Mouse (Mus musculus) limb, embryonic 13.5 days (tissue): ENCODE results near the gene Bcl7b. TPM values are rescaled to one million over a fixed set of nuclear protein-coding genes. Genes with fewer than 3 reads are reported as not detected.

ENCODE experiments used
- ATAC-seq: fragments of 200-750 bp; cut with Nextera tagmentation; 2 replicates; pipeline ENCODE4 v1.8.0; 2017; ENCODE audit warnings: low read depth, moderate number of reproducible peaks, moderate TSS enrichment; ENCODE audit not compliant: low FRiP score
- H3K27ac ChIP-seq: fragments of 300-500 bp; sonication (generic); 2 replicates; pipeline ENCODE4 v1.5.1; 2015; ENCODE audit warnings: inconsistent platforms, mild to moderate bottlenecking, moderate library complexity
- H3K27me3 ChIP-seq: fragments of 300-500 bp; sonication (generic); 2 replicates; pipeline ENCODE4 v1.6.1; 2015; ENCODE audit warnings: mild to moderate bottlenecking, inconsistent platforms
- H3K36me3 ChIP-seq: fragments of 300-500 bp; sonication (generic); 2 replicates; pipeline ENCODE4 v1.6.1; 2015; ENCODE audit warnings: inconsistent platforms, mild to moderate bottlenecking, moderate library complexity
- H3K4me1 ChIP-seq: fragments of 300-500 bp; sonication (generic); 2 replicates; pipeline ENCODE4 v1.6.1; 2015; ENCODE audit warnings: inconsistent platforms
- H3K4me2 ChIP-seq: fragments of 300-500 bp; sonication (generic); replicated peaks from 2 replicates; pipeline ENCODE4 v1.6.1; 2015; ENCODE audit warnings: inconsistent platforms, mild to moderate bottlenecking, moderate library complexity
- H3K4me3 ChIP-seq: fragments of 300-500 bp; sonication (generic); 2 replicates; pipeline ENCODE4 v1.5.1; 2015; ENCODE audit warnings: moderate library complexity, mild to moderate bottlenecking, inconsistent platforms
- H3K9ac ChIP-seq: fragments of 300-500 bp; sonication (generic); 2 replicates; pipeline ENCODE4 v1.6.1; 2015; ENCODE audit warnings: mild to moderate bottlenecking, inconsistent platforms
- H3K9me3 ChIP-seq: fragments of 300-500 bp; sonication (generic); 2 replicates; pipeline ENCODE4 v1.6.1; 2016; ENCODE audit warnings: inconsistent platforms
- WGBS: fragments of 180-500 bp; shearing (Covaris S2); methylation state at CpG from one replicate; pipeline ENCODE4 v1.1.7; 2015; 5-methylcytosine and 5-hydroxymethylcytosine counted together
- polyA plus RNA-seq: library from polyadenylated mRNA; unstranded; fragments of >200 nt; fragmentation: Nextera tagmentation; extraction: Ambion mirVana; gene quantifications from 2 replicates; pipeline ENCODE4 v1.2.1, GENCODE M21; 2015

The Bcl7b gene
- polyA plus RNA-seq, 1 experiment from 2014 or later = 47.3 TPM

- Histone ChIP-seq H3K4me2 (peak within 1 kb of the TSS; percentile 78), H3K9me3 (no peaks in the 10 kb centered on the region), H3K9ac (peak within 1 kb of the TSS; percentile 98), H3K4me3 (peak within 1 kb of the TSS; percentile 99), H3K27ac (peak within 1 kb of the TSS; percentile 97), H3K36me3 (peaks cover 24% of the 10 kb centered on the region), H3K4me1 (peaks cover 33% of the 10 kb centered on the region), H3K27me3 (no peaks in the 10 kb centered on the region)
- WGBS = under 1% methylated on average over 57 of the region's 57 CpGs
- ATAC-seq = peak; percentile 98
These were observed 18.7 kb downstream of the Bcl7b start, which contains the start of gene Baz1b for GRCm38 (mm10) chr5:135186621-135187348. Gene Baz1b (plus strand): TSS chr5:135187264.

GRCm38 (mm10) chr5:135187349-135188213, 19.5 kb downstream of the Bcl7b start:
- no peaks in the 10 kb centered on the region for H3K9me3 ChIP-seq
- H3K4me3 ChIP-seq = peak overlapping the region; percentile 99
- no peaks in the 10 kb centered on the region for H3K27me3 ChIP-seq
- H3K4me1 ChIP-seq = peaks cover 40% of the 10 kb centered on the region
- peak overlapping the region; percentile 98 for H3K9ac ChIP-seq
- peaks cover 16% of the 10 kb centered on the region for H3K36me3 ChIP-seq
- ATAC-seq = peak; percentile 46; the same call in 1 of the 2 replicates
- WGBS = under 1% methylated on average over 86 of the region's 102 CpGs
- peak overlapping the region; percentile 97 for H3K27ac ChIP-seq
- peak overlapping the region; percentile 78 for H3K4me2 ChIP-seq

GRCm38 (mm10) chr5:135188214-135188554, 20.1 kb downstream of the Bcl7b start:
- Histone ChIP-seq H3K9me3 (no peaks in the 10 kb centered on the region), H3K4me1 (peaks cover 43% of the 10 kb centered on the region), H3K4me2 (peak overlapping the region; percentile 78), H3K4me3 (peak overlapping the region; percentile 99), H3K27ac (peak overlapping the region; percentile 97), H3K36me3 (peaks cover 12% of the 10 kb centered on the region), H3K9ac (peak overlapping the region; percentile 98), H3K27me3 (no peaks in the 10 kb centered on the region)
- WGBS = under 1% methylated on average over 8 of the region's 8 CpGs
- ATAC-seq = no peak

- H3K4me2 ChIP-seq = peak overlapping the region; percentile 78
- peaks cover 22% of the 10 kb centered on the region for H3K36me3 ChIP-seq
- no peak for ATAC-seq
- H3K4me3 ChIP-seq = peak overlapping the region; percentile 99
- H3K27ac ChIP-seq = no peak overlapping the region
- peaks cover 43% of the 10 kb centered on the region for H3K4me1 ChIP-seq
- peak overlapping the region; percentile 98 for H3K9ac ChIP-seq
- H3K9me3 ChIP-seq = no peaks in the 10 kb centered on the region
- whole genome bisulfite sequencing = 66% methylated on average over 2 of the region's 2 CpGs
- no peaks in the 10 kb centered on the region for H3K27me3 ChIP-seq
These were observed 21.4 kb downstream of the Bcl7b start for GRCm38 (mm10) chr5:135189281-135190022.

GRCm38 (mm10) chr5:135191620-135192019, 23.5 kb downstream of the Bcl7b start:
- Histone ChIP-seq H3K4me1 (peaks cover 38% of the 10 kb centered on the region), H3K4me2 (no peak overlapping the region), H3K36me3 (peaks cover 37% of the 10 kb centered on the region), H3K4me3 (no peak overlapping the region), H3K9me3 (no peaks in the 10 kb centered on the region), H3K27me3 (no peaks in the 10 kb centered on the region), H3K27ac (no peak overlapping the region), H3K9ac (no peak overlapping the region)
- no peak for ATAC-seq
- 40% methylated on average over 2 of the region's 2 CpGs for WGBS

- H3K36me3 ChIP-seq = peaks cover 37% of the 10 kb centered on the region
- no peak for ATAC-seq
- no peak overlapping the region for H3K9ac ChIP-seq
- no peak overlapping the region for H3K27ac ChIP-seq
- 91% methylated on average over 1 of the region's 1 CpGs for WGBS
- no peak overlapping the region for H3K4me3 ChIP-seq
- no peaks in the 10 kb centered on the region for H3K27me3 ChIP-seq
- H3K4me1 ChIP-seq = peaks cover 38% of the 10 kb centered on the region
- H3K4me2 ChIP-seq = no peak overlapping the region; the same call in 1 of the 2 replicates
- H3K9me3 ChIP-seq = no peaks in the 10 kb centered on the region
These were observed 24.3 kb downstream of the Bcl7b start for GRCm38 (mm10) chr5:135192431-135192830.

- 79% methylated on average over 6 of the region's 6 CpGs for WGBS
These were observed 28.3 kb downstream of the Bcl7b start for GRCm38 (mm10) chr5:135196367-135196766.

GRCm38 (mm10) chr5:135202763-135203162, 34.7 kb downstream of the Bcl7b start:
- Histone ChIP-seq H3K27ac (no peak overlapping the region), H3K36me3 (peaks cover 87% of the 10 kb centered on the region), H3K4me1 (no peaks in the 10 kb centered on the region), H3K9me3 (no peaks in the 10 kb centered on the region), H3K9ac (no peak overlapping the region), H3K27me3 (no peaks in the 10 kb centered on the region), H3K4me2 (no peak overlapping the region), H3K4me3 (no peak overlapping the region)
- WGBS = 69% methylated on average over 3 of the region's 3 CpGs
- no peak for ATAC-seq

More at GRCm38 (mm10) chr5:135196367-135196766, 28.3 kb downstream of the Bcl7b start:
- Histone ChIP-seq H3K27ac (no peak overlapping the region), H3K4me3 (no peak overlapping the region), H3K4me2 (no peak overlapping the region), H3K9me3 (no peaks in the 10 kb centered on the region), H3K9ac (no peak overlapping the region), H3K27me3 (no peaks in the 10 kb centered on the region), H3K36me3 (peaks cover 58% of the 10 kb centered on the region), H3K4me1 (peaks cover 14% of the 10 kb centered on the region)
- no peak for ATAC-seq

- no peak overlapping the region for H3K9ac ChIP-seq
- H3K4me1 ChIP-seq = no peaks in the 10 kb centered on the region
- peaks cover 92% of the 10 kb centered on the region for H3K36me3 ChIP-seq
- no peak overlapping the region for H3K4me3 ChIP-seq
- H3K27me3 ChIP-seq = no peaks in the 10 kb centered on the region
- 87% methylated on average over 1 of the region's 1 CpGs for WGBS
- no peaks in the 10 kb centered on the region for H3K9me3 ChIP-seq
- ATAC-seq = no peak
- no peak overlapping the region for H3K27ac ChIP-seq
- H3K4me2 ChIP-seq = no peak overlapping the region
These were observed 40.1 kb downstream of the Bcl7b start for GRCm38 (mm10) chr5:135208197-135208596.

GRCm38 (mm10) chr5:135216871-135217270, 48.8 kb downstream of the Bcl7b start:
- ATAC-seq = no peak
- Histone ChIP-seq H3K4me1 (no peaks in the 10 kb centered on the region), H3K36me3 (peaks cover 96% of the 10 kb centered on the region), H3K9ac (no peak overlapping the region), H3K27ac (no peak overlapping the region), H3K9me3 (no peaks in the 10 kb centered on the region), H3K4me2 (no peak overlapping the region), H3K27me3 (no peaks in the 10 kb centered on the region), H3K4me3 (no peak overlapping the region)
- WGBS = 92% methylated on average over 6 of the region's 6 CpGs

GRCm38 (mm10) chr5:135220941-135221340, 52.9 kb downstream of the Bcl7b start:
- Histone ChIP-seq H3K36me3 (peaks cover 92% of the 10 kb centered on the region), H3K9ac (no peak overlapping the region)
- no peak for ATAC-seq

GRCm38 (mm10) chr5:135222066-135222465, 54.0 kb downstream of the Bcl7b start:
- no peak overlapping the region for H3K4me2 ChIP-seq
- ATAC-seq = no peak
- no peaks in the 10 kb centered on the region for H3K4me1 ChIP-seq
- H3K9me3 ChIP-seq = no peaks in the 10 kb centered on the region
- no peak overlapping the region for H3K4me3 ChIP-seq
- no peak overlapping the region for H3K9ac ChIP-seq
- peaks cover 89% of the 10 kb centered on the region for H3K36me3 ChIP-seq
- H3K27ac ChIP-seq = no peak overlapping the region
- WGBS = 90% methylated on average over 7 of the region's 7 CpGs
- no peaks in the 10 kb centered on the region for H3K27me3 ChIP-seq

More at GRCm38 (mm10) chr5:135220941-135221340, 52.9 kb downstream of the Bcl7b start:
- H3K9me3 ChIP-seq = no peaks in the 10 kb centered on the region
- H3K27ac ChIP-seq = no peak overlapping the region
- H3K27me3 ChIP-seq = no peaks in the 10 kb centered on the region
- no peak overlapping the region for H3K4me3 ChIP-seq
- no peaks in the 10 kb centered on the region for H3K4me1 ChIP-seq
- no peak overlapping the region for H3K4me2 ChIP-seq
